Mouse (Mus musculus): Measurements from ENCODE around the gene Dop1b.

Dop1b gene

DNA sequence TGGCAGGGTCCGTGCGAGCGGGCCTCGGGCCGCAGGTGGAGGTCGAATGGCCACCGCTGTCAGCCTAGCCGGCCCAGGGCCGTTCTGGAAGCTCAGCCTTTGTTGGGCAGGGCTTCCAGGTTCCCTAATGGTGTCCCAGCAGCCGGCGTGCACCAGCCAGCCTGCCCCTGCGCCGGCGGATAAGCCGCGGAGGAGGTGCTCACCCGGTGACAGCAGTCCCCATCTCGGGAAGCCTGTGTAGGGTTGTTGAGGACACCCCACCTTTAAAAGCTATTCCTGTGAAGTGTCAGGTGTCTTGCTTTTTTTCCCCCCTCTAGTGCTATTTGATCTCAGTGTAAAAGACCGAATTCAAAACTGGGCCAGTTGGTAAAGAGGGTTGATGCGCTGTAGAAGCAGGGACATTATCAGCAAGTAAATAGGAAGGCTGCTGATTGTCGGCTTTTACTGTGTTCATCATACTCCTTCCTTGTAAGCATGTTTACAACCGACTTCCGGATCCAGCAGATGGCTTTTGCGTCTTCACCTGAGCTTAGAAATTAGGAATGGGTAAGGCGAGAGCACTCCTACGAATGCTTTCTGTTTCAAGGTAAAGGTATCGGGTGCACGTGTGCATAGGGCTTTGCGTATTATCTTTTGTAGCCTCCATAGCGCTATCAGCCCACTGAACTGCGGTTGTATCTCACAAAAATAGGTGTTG, 633 bp downstream of the Dop1b start:
- CTCF ChIA-PET: interaction anchor here (0.6 kb wide), 2 partner anchors 28 to 104 kb away, joined by 3 to 4 read pairs; no protein-coding TSS in a partner anchor

DNA sequence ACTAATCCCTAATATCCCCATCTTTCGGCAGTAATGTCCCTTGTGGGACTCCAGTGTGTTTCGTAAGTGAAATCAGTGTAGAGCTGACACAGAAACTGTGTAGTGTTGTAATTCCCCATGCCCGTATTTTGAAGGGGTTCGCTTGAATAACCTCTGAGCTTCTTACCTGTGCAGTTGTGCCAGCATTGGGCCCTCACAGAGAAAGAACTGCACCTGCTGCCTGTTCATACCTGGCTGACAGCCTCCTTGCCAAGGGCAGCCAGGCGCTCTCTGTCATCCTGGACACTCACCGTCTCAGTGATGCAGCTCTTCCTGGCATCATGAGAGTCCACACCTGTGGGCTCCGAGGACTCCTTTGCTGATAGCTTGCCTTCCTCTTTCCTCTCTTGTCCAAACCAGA, 1.3 kb downstream of the Dop1b start:
- CTCF ChIA-PET: interaction anchor here (0.5 to 0.6 kb wide), 2 partner anchors 38 to 117 kb away, joined by 6 to 16 read pairs; no protein-coding TSS in a partner anchor

DNA sequence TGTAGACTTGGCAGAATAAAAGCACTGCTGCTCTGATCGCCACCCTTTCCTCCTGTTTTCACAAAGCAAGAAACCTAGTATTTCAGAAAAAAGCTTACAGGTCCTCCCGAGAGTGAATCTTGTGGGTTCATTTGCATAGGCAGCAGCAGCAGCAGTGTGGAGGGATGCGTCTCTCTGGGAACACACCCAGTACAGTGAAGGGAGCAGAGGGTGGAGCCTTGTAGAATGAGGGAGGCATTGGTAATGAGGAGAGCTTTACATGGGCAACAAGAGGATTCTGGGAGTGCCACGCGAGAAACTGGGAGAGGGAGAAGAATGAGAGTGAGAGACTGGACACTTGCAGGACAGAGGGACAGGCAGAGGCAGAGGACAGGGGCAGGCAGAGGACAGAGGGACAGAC, 2.7 kb downstream of the Dop1b start:
- CTCF ChIA-PET: no interaction called here

DNA sequence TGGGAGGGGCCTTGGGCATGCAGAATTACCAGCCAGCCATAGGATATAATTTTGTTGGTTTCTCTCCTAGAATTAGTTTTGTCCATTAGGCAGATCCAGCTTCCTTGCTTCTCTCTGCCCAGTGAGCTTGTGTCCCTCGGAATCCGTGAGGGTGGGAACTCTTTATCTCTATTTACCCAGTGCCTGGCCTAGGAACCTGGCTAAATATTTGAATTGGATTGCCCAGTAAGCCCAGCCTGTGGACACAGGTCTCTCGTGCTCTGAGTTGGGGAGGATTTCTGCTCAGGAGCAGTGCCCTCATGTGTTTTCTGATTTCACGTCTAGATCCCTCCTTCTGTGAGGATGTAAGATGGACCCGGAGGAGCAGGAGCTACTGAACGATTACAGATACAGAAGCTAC, 4.1 kb downstream of the Dop1b start:
- CTCF ChIA-PET: no interaction called here

DNA sequence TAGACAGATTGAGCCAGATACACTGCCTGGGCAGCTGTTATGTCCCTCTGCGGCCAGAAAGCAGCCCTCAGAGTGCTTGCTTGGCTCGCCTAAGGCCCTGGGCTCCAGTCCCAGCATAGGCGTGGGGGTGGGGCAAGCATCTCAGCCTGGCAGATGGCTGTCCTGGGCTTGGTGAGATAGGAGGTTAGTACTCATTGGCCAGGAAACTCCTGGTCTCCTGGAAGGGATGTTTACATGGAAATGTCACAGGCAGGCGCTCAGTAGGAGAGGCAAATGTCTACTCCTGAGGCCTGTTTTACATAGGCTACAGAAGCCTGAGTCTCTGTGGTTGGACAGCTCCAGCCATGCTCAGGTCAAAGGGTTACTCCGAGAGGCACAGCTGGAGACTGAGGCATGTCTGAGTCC, 5.6 kb downstream of the Dop1b start:
- CTCF ChIA-PET: no interaction called here

DNA sequence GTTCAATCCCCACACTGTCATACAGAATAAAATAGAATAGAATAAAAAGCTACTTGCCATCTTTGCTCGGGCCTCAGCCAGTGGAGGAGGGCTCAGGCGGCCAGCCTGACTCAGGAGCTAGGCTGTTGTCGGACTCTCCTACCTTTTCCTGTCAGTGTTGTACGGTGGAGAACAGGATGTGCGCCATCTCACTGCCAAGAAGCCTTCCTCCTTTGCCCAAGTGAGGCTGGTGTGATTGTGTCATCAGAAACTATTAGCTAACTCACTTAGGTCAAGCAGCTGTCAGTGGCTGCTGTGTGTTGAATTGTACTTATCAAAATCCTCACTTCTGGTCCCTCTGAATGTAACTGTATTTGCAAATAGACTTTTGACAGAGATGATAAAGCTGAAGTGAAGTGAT, 10.1 kb downstream of the Dop1b start:
- CTCF ChIA-PET: no interaction called here

DNA sequence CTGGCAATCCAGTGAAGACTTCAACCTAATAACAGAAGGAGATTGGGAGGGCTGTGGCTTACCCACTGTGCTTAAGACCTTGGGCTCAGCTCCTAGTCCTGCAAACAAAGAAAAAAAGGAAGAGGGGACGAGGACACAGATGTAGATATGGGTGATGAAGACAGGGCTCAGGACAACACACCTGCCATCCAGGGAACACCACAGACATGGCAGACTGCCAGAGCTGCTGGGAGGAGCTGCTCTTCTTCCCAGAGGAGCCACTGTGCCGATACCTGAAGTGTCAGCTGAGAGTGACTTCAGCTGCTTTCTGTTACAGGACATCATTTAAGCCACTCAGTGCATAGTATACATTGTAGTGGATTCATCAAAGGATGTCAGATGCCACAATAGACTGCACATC, 10.8 kb downstream of the Dop1b start:
- CTCF ChIA-PET: interaction anchor here (0.6 kb wide), 1 partner anchor 37 kb away, joined by 3 read pairs; no protein-coding TSS in a partner anchor

DNA sequence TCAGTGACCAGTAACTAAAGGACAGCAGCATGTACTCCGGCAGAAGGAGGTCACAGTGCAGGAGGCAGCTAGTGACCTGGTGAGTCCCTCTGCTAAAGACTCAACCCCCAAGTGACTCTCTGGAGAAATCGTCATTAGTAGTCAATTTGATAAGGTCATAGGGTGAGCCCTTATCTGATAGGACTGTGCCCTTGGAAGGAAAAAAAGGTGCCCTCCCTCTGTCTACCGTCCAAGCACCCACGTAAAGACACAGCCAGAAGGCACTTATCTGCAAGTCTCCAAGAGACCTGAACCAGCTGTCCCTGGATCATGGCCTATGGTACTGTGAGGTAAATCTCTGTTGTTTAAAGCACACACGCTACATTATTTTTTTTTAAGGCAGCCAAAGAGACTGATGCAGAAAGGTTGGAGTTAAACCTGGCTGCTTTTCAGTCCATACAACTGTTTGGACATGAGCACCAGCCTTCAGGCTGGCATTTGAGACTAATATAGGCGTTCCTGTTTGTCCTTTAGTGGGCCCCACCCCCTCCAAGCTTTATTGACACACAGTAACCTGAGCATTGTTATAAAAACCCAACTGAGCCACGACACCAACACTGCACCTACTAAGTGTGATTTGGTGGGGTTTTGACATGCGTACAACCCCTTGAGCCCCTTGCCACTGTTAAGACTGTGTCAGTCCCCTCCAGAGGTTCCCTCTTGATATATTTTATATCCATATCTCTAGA, 13.9 kb downstream of the Dop1b start:
- CTCF ChIA-PET: no interaction called here

DNA sequence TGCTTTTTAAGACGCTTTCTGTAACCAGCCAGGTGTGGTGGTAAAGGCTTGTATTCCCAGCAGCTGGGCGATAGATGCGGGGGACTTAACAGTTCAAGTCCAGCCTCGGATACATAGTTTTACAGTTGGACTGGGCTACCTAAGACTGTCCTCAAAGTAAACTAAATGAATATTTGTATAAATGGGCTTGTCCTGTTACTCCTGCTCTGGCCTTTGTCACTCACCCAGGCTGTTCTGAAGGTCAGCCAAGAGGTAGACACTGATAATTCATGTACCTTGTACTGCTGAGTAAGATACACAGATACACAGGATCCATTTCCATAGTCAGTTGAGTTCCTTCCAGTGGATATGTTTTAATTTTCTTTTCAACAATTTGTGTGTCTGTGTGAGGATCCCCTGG, 14.5 kb downstream of the Dop1b start:
- CTCF ChIA-PET: no interaction called here

DNA sequence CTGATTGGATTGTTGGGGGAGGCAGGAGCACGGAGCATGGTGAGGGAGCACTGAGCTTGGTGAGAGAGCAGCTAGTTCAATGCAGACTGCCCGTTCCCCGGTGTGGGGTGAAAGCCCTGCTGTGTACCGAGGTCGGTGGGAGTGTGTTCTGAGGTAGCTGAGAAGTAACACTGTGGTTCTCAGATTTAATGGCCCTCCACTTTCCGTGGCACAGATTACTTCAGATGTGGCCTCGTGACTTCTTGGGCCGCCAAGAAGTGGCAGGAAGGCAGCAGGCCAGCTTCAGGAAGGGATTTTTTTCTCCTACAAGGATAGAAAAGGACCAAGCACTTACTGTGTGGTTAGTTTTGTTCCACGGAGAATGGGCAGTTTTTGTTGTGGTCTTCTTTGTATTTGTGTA, 17.0 kb downstream of the Dop1b start:
- CTCF ChIA-PET: no interaction called here

DNA sequence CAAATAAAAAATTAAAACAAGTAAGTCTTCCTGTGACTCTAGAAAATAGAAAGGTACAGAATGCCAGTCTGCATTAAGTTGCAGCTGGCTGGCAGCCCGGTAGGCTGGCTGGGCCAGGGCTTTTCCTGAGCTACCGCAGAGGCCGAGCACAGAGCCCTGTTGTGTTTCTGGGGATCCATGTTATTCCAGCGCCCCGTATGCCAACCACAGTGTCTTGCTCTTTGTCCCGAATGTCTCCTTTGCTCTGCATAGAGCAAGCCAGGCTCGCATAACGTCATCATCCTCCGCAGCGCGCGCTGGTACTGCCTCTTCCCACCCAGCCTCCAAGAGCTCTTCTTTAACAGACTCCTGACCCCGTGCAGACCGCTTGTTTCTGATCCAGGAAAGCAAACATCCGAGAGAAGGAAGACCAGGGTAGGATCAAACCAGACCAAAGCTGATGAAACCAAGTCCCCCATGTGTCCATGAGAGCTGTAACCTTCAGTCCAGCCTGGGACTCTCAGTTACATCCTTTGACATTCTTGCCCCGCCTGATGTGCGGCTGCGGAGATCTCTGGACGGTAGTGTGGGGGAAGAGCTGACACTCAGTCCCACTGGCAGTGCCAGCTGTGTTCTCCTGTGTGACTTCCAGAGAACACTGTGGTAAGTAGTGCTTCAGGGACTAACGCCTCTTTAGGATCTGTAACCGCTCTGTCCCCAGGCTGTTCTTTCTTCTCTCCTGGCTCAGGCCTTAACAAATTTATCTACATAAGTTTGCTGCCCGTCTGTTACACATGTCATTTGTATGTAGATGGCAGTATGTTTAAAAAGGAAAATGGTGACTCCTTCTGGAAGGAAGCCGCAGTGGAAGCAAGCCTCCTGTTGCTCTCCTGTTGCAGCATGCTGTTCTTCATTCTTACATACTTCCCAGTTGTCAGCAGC, 18.4 kb downstream of the Dop1b start:
- CTCF ChIA-PET: no interaction called here

DNA sequence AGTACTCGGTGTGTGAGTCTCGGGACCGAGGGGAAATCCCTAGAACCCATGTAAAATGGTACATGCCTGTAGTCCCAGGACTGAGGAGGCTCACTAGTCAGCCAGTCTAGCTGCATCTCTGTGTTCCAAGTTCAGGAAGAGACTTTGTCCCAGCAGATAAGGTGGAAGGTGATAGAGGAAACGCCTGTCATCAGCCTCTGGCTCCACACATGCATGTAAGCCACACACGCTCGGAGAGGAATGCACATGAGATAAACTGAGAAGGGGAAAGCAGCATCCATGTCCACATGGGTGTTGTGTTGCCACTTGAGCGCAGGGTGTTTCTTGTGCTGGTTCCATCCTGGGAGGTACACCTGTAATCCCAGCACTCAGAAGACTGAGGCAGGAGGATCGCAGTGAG, 19.6 kb downstream of the Dop1b start:
- CTCF ChIA-PET: no interaction called here

DNA sequence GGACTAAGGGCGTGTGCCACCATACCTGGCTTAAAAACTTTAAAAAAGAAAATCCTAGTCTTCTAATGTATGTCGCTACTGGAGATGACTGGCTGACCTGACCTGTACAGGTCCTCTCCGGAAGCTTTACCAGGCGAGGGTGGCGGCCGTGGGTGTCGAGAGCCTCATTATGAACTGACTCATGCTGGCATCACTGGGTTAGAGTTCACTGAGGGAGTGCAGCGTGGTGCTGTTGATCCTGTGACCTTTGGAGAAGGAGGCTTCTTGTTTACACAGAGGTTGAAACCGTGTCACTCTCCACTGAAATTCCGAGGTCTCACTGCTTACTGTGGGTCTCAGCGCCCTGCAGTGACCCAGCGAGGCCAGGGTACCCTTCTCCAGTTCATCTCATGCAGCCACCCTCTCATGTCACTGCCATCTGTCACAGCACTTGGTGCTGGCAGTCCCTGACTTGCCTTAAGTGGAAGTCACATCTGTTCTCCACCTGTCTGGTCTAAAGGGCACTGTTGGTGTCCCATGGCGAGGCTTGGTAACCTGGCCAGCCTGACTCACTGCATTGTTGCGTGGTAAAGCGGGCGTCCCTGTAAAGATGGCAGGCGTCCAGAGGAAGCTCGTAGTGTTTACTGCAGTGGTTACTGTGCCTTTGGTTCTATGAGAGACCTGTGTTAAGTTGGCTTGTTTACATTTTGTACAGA, 21.3 kb downstream of the Dop1b start:
- CTCF ChIA-PET: no interaction called here

DNA sequence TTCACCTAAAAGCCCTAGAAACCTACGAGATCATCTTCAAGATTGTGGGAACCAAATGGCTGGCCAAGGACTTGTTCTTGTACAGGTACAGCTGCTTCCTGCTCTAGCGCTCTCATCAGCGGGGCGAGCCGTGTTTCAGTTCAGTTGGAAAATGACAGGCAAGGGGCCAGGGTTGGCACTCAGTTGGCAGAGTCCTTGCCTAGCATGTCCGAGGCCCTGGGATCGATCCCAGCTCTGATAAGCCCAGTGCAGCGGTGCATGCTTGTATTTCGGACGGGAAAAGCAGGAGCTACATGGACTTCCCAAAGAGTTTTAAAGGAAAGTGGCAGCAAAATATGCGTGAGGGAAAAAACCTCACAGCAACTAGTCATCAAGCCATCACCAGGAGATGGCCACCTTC, 27.5 kb downstream of the Dop1b start:
- CTCF ChIA-PET: interaction anchor here (1.0 kb wide), 1 partner anchor 75 kb away, joined by 3 read pairs; no protein-coding TSS in a partner anchor

DNA sequence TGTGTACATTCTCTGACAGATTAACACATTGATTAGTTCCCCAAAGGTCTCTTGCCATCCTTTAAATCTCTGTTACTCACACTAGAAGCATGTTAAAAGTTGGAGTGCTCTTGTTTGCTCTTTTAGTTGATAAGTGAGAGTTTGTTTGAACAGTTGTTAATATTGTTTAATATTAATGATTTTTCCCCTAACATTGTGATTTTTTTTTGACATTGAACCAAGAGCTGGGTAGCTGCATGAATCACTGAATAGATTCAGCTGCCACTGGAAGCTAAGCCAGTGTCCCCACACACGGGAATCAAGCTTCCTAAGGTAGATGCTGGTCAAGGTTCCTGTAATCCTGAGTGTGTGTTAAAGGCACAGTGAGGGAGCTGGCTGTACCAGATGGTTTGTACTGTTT, 31.2 kb downstream of the Dop1b start:
- CTCF ChIA-PET: interaction anchor here (1.0 kb wide), 1 partner anchor 617 kb away, joined by 3 read pairs; no protein-coding TSS in a partner anchor

DNA sequence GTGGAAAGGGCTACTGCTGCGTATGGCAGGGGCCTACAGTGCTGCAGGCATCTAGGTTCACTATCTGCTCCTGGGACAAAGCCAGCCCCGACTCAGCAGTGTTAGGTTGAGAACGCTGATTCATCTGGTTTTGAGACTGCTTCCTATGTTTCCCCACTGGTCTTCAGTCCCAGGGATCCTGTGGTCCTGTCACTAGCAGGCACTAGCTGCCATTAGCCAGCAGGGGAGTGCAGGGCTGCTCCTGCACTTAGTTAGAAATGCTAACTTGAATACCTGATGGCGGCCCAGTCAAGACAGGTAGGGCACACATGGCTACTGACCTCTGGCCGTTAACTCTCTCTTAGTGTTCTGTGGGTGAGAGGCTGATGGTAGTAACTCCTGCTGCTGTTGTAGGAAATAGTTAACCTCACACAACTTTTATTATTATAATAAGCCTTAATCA, 32.4 kb downstream of the Dop1b start:
- CTCF ChIA-PET: no interaction called here

DNA sequence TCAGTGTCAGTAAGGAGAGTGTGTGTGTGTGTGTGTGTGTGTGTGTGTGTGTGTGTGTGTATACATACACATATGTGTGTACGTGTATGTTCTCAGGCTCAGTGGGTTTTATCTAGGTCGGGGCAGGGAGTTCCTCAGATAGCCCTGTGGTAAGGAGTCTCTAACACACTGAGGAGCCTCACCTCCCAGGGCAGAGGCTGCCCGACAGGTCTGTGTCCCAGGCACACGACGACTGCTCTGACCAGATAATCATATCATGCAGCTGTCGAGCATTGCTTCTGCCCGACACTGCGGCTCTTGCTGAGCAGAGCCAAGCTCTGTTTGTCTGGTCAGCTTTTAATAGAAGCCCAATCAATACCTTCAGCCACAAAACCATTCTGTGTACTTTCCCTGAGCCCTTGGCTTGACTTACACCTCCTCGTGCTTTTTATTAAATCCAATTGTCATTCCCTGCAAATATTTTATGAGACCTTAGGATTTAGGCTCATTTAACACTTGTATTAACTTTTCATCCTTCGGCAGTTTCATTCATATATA, 33.2 kb downstream of the Dop1b start:
- CTCF ChIA-PET: no interaction called here

DNA sequence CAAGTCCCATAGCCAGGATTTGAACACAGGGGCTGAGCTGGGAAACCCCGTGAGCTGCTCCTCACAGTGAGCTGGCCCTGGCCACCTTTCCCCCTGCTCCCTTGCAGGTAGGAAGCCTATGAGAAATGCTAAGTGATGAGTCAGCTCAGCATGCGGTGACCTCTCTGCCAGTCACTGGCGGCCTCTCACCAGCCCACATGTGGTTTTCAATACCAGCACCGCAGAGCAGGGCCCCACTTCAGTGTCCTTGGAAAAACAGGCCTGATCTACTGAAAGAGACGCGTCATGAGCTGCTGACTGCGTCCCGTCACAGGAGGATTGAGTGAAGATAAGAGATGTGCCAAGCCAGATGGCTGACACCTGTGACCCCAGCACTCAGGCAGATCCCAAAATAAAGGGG, 34.7 kb downstream of the Dop1b start:
- CTCF ChIA-PET: no interaction called here

DNA sequence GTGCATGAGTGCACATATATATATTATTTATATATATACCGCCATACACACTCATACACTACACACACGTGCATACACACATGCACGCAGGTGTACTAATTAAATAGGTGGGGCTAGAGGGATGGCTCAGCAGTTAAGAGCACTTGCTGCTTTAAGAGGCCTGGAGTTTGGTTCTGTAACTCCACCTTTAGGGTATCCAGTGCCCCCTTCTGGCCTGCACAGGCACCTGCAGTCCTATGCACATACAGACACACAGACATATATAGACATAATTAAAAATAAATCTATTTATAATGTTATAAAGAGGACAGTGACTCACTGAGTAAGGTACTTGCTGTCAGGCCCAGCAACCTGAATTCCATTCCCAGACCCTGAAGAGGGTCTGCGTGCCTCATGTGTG, 35.3 kb downstream of the Dop1b start:
- CTCF ChIA-PET: no interaction called here

DNA sequence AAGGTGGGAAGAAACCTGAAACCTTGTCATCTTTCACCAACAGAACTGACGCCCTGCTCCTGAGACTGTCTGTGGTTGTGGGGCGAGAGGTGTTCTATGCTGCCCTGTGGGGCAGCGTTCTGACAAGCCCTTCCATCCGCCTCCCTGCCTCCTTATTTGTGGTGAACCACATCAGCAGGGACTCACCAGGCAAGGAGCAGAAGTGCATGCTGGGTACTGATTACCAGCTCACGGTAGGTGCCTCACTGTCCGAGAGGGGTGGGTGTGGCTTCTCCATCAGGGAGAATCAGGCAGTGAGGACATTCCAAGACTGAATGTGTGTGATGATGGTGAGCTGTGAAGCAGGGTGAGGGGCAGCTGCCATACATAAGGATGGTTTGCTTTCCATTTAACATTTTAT, 35.7 kb downstream of the Dop1b start:
- CTCF ChIA-PET: no interaction called here

DNA sequence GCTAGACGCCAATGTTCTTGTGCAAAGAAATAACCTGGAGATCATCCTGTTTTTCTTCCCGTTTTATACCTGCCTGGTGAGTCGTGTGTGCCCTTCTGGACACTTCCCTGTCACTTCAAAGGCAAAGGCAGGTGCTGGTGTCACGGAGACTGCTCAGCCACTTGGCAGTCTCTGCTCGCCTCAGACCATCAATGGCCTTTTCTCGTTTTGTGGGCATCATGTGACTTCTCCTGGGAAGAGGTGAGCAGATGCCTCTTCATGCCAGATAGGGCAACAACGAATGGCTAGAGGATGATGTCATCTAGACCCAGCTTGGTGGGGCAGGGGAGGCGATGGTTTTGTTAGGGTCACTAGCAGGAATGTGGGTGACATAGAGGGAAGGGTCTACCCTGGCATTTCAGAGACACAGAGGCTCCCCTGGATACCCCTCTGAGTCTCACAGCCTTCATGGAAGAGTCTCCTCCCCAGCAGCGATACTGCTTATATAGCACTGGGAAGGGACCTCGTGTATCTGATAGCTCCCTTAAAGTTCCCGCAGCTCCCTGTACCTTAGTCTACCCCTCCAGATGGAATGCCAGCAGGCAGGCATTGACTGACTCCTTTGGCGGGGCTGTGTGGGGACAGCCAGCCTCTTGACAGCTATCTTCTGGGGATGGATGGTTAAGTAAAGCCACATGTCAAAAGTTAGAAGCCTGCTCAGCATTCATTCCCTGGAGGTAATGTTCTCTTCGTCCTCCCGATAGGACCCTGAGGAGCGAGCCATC, 37.6 kb downstream of the Dop1b start:
- CTCF ChIA-PET: interaction anchor here (0.6 kb wide), 1 partner anchor 15 kb away, joined by 3 read pairs; no protein-coding TSS in a partner anchor

Data from spleen, embryonic (tissue).